Mouse (Mus musculus): ENCODE results near the gene Fgf7. TPM values are rescaled to one million over a fixed set of nuclear protein-coding genes. Genes with fewer than 3 reads are reported as not detected.

The Fgf7 gene
- polyA plus RNA-seq, 1 experiment: 1.0 TPM

DNA sequence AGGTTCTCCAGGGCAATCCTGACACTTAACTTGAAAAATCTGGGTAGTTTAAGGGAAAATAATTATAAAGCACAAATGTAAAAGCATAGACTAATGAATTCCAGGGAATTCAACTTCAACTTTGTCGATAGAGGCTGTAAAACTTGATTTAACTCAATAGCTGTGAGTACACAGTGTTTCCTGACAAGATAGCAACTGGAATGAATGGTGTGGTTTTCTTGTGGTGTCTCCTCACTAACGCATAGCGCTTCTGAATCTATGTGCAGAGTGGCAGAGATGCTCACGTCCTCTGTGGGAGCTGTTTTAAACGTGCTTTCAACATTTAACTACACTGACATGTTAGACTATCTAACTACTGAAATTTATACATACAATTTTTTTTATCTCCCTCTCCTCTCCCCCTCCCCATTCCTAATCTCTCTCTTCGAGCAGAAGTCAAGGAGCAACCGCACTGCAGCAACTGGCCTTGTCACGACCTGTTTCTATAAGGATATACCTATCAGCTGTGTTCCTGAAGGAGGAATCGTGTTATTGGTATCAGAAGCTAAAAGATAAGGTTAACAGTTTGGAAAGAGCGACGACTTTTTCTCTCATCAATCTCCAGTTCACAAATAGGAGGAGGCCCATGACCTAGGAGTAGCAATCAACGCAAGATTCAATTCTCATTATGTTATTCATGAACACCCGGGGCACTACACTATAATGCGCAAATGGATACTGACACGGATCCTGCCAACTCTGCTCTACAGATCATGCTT is 734 bp downstream of the Fgf7 start:
- Histone ChIP-seq H3K4me3 (ENCODE audit: insufficient read depth, low read length) (no peak overlapping the region), H3K4me1 (ENCODE audit: control insufficient read depth, insufficient read depth, low read length) (no peaks in the 10 kb centered on the region; the same call in none of the 2 replicates), H3K27ac (ENCODE audit: insufficient read depth, low read length) (no peak overlapping the region)
- no peak for TF ChIP-seq CTCF (IDR thresholded peaks at IDR 0.05; ENCODE audit: extremely low read depth, insufficient read depth, low read length)
- TF ChIP-seq POLR2A (IDR thresholded peaks at IDR 0.05; ENCODE audit: extremely low read depth, insufficient read depth, low read length): no peak

DNA sequence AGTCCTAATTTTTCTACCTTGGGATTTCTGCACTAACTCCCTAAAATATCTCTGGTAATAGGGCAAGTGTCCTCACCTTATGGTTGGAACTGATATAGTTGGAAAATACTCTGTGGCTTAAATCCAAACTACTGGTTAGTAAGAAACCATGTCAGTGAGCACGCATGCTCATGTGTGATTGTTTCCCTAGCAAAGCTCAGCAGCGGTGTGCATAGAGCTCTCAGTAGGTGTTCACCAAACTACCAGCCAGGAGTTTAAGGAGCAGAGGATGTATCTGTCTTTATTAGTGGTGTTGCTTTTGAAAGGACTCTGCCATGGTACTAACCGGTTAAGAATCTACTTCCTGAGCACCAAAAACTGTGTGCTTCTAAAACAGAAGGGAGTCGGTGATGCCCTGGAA is 1.7 kb downstream of the Fgf7 start:
- TF ChIP-seq CTCF (IDR thresholded peaks at IDR 0.05; ENCODE audit: extremely low read depth, insufficient read depth, low read length): no peak
- no peak for TF ChIP-seq POLR2A (IDR thresholded peaks at IDR 0.05; ENCODE audit: extremely low read depth, insufficient read depth, low read length)
- Histone ChIP-seq H3K27ac (ENCODE audit: insufficient read depth, low read length) (no peak overlapping the region), H3K4me1 (ENCODE audit: control insufficient read depth, insufficient read depth, low read length) (no peaks in the 10 kb centered on the region; the same call in none of the 2 replicates), H3K4me3 (ENCODE audit: insufficient read depth, low read length) (no peak overlapping the region)

- H3K4me3 ChIP-seq (ENCODE audit: insufficient read depth, low read length): no peak overlapping the region
- H3K4me1 ChIP-seq (ENCODE audit: control insufficient read depth, insufficient read depth, low read length): no peaks in the 10 kb centered on the region; the same call in none of the 2 replicates
- TF ChIP-seq CTCF (IDR thresholded peaks at IDR 0.05; ENCODE audit: extremely low read depth, insufficient read depth, low read length): no peak
- TF ChIP-seq POLR2A (IDR thresholded peaks at IDR 0.05; ENCODE audit: extremely low read depth, insufficient read depth, low read length): no peak
- no peak overlapping the region for H3K27ac ChIP-seq (ENCODE audit: insufficient read depth, low read length)
These were observed 4.0 kb downstream of the Fgf7 start for GRCm38 (mm10) chr2:126038221-126039000.

- Histone ChIP-seq H3K4me3 (ENCODE audit: insufficient read depth, low read length) (no peak overlapping the region), H3K27ac (ENCODE audit: insufficient read depth, low read length) (no peak overlapping the region), H3K4me1 (ENCODE audit: control insufficient read depth, insufficient read depth, low read length) (no peaks in the 10 kb centered on the region; the same call in 1 of the 2 replicates)
- TF ChIP-seq POLR2A (IDR thresholded peaks at IDR 0.05; ENCODE audit: extremely low read depth, insufficient read depth, low read length) (no peak), CTCF (IDR thresholded peaks at IDR 0.05; ENCODE audit: extremely low read depth, insufficient read depth, low read length) (no peak)
These were observed 5.0 kb downstream of the Fgf7 start for GRCm38 (mm10) chr2:126039414-126039891.

GRCm38 (mm10) chr2:126040651-126041050 is 6.2 kb downstream of the Fgf7 start:
- Histone ChIP-seq H3K4me1 (ENCODE audit: control insufficient read depth, insufficient read depth, low read length) (no peaks in the 10 kb centered on the region; the same call in 1 of the 2 replicates), H3K4me3 (ENCODE audit: insufficient read depth, low read length) (no peak overlapping the region), H3K27ac (ENCODE audit: insufficient read depth, low read length) (no peak overlapping the region)
- no peak for TF ChIP-seq POLR2A (IDR thresholded peaks at IDR 0.05; ENCODE audit: extremely low read depth, insufficient read depth, low read length)
- no peak for TF ChIP-seq CTCF (IDR thresholded peaks at IDR 0.05; ENCODE audit: extremely low read depth, insufficient read depth, low read length)

- H3K27ac ChIP-seq (ENCODE audit: insufficient read depth, low read length): no peak overlapping the region
- H3K4me3 ChIP-seq (ENCODE audit: insufficient read depth, low read length): no peak overlapping the region
- TF ChIP-seq CTCF (IDR thresholded peaks at IDR 0.05; ENCODE audit: extremely low read depth, insufficient read depth, low read length) (no peak), POLR2A (IDR thresholded peaks at IDR 0.05; ENCODE audit: extremely low read depth, insufficient read depth, low read length) (no peak)
- no peaks in the 10 kb centered on the region; the same call in 1 of the 2 replicates for H3K4me1 ChIP-seq (ENCODE audit: control insufficient read depth, insufficient read depth, low read length)
These were observed 6.8 kb downstream of the Fgf7 start for GRCm38 (mm10) chr2:126041237-126041636.

DNA sequence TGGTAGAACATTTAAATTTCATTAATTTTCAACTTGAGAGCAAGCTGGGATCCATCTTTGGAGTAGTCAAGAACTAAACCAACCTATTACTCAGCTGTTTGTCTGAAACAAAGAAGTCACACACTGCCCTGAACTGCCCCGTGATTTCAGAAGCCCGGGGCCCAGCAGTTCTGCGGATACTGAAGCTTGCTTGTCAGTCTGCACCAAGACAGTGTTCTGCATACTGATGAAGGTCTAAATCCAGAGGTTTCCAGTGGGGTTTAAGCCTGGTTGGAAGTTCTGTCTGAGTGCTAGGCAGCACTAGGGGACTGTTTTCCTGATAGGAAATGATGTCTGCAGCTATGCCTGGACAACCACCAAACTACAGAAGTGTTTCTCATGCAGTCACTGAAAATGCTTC is 8.2 kb downstream of the Fgf7 start:
- Histone ChIP-seq H3K27ac (ENCODE audit: insufficient read depth, low read length) (no peak overlapping the region), H3K4me1 (ENCODE audit: control insufficient read depth, insufficient read depth, low read length) (no peaks in the 10 kb centered on the region; the same call in 1 of the 2 replicates), H3K4me3 (ENCODE audit: insufficient read depth, low read length) (no peak overlapping the region)
- TF ChIP-seq CTCF (IDR thresholded peaks at IDR 0.05; ENCODE audit: extremely low read depth, insufficient read depth, low read length) (no peak), POLR2A (IDR thresholded peaks at IDR 0.05; ENCODE audit: extremely low read depth, insufficient read depth, low read length) (no peak)

DNA sequence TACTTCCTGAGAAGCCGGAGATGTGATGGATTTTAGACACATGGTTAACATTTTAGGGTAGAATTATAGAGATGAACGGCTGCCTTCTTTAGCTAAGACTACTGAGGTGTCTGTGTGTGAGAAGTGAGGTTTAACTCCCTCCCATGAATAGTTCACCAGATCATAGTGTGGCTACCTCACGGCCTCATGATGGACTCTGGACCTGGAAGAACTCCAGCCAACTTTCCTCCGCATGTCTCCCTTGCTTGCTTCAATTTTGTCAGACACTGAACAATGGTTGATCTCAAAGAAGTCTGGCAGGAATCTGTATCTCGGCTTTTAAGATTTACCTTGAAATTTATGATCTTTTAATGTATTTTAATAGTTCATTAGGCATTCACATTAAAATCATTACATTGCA is 11.2 kb downstream of the Fgf7 start:
- Histone ChIP-seq H3K4me3 (ENCODE audit: insufficient read depth, low read length) (no peak overlapping the region), H3K4me1 (ENCODE audit: control insufficient read depth, insufficient read depth, low read length) (no peaks in the 10 kb centered on the region), H3K27ac (ENCODE audit: insufficient read depth, low read length) (no peak overlapping the region)
- TF ChIP-seq POLR2A (IDR thresholded peaks at IDR 0.05; ENCODE audit: extremely low read depth, insufficient read depth, low read length) (no peak), CTCF (IDR thresholded peaks at IDR 0.05; ENCODE audit: extremely low read depth, insufficient read depth, low read length) (no peak)

DNA sequence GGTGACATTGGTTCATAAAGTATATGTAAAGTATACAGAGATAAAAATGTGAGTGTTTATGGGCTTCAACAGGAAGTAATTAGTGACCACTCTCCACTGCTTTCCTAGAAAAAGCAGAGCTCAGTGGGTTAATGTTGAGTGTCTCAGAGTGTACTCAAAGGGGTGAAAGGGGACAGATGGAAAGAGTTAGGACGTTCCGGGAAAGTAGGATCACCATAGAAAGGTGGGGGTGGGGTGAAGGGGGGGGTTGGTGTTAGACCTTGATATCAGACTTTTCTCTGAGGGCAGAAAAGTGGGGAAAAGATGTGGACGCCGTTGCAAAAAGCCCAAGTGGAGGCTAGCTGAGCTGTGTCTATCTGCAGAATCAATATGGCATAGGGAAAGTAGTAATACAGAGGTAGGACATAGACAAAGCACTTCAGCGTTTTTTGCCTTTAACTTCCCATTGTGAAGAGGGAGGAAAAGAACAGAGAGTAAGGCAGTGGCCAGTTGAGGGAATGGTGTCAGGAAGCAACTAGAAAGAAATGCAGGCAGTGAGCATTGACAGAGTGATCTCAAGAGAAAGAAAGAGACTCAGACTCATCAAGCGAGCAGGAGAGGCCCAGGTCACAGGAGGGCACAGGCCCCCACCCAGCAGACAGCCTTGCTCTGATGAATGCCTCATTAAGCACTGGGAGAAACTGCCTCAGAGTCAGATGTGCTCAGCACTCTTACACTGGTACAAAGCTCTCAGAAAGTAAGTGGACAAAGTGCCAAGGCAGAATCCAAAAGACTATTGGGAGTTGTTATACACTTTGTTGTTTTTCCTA is 18.5 kb downstream of the Fgf7 start:
- TF ChIP-seq CTCF (IDR thresholded peaks at IDR 0.05; ENCODE audit: extremely low read depth, insufficient read depth, low read length): no peak
- H3K4me1 ChIP-seq (ENCODE audit: control insufficient read depth, insufficient read depth, low read length): no peaks in the 10 kb centered on the region
- no peak overlapping the region for H3K27ac ChIP-seq (ENCODE audit: insufficient read depth, low read length)
- H3K4me3 ChIP-seq (ENCODE audit: insufficient read depth, low read length): no peak overlapping the region
